Mouse (Mus musculus): ENCODE measurements at regions not wholly inside any gene's neighbourhood (a gene's known extent, or its start where the extent isn't known, plus 50 kb on each side); places are given as distances from the start of the nearest gene placed in this dataset.

GRCm38 (mm10) chr17:64984276-64985011, 148.6 kb upstream of the 4930583I09Rik start:
- DNase-seq (ENCODE audit: low spot score): no peak
- no peaks in the 10 kb centered on the region for H3K27me3 ChIP-seq (ENCODE audit: insufficient read depth, low read length)
- no peak for TF ChIP-seq CTCF (IDR thresholded peaks at IDR 0.05; ENCODE audit: low read depth)
- no peaks in the 10 kb centered on the region for H3K4me1 ChIP-seq (replicated peaks; ENCODE audit: insufficient read depth, low read length)
- H3K4me3 ChIP-seq (replicated peaks; ENCODE audit: low read depth, low read length): no peak overlapping the region
- no peaks in the 10 kb centered on the region for H3K9me3 ChIP-seq (replicated peaks; ENCODE audit: low read length)
- ATAC-seq (replicated peaks; ENCODE audit: low FRiP score, low read depth): no peak
- H3K27ac ChIP-seq: no peak overlapping the region
- H3K9ac ChIP-seq (ENCODE audit: low read depth, low read length): no peak overlapping the region
- H3K36me3 ChIP-seq (ENCODE audit: insufficient read depth, low read length): no peaks in the 10 kb centered on the region
- no peak overlapping the region for H3K4me2 ChIP-seq (ENCODE audit: low read length)
- 60% methylated on average over 14 of the region's 14 CpGs for whole genome bisulfite sequencing

GRCm38 (mm10) chr17:64983480-64983879, 147.6 kb upstream of the 4930583I09Rik start:
- DNase-seq (ENCODE audit: low spot score) (peak; percentile 18), ATAC-seq (replicated peaks; ENCODE audit: low FRiP score, low read depth) (no peak)
- Histone ChIP-seq H3K27ac (no peak overlapping the region), H3K27me3 (ENCODE audit: insufficient read depth, low read length) (no peaks in the 10 kb centered on the region), H3K9me3 (replicated peaks; ENCODE audit: low read length) (no peaks in the 10 kb centered on the region), H3K36me3 (ENCODE audit: insufficient read depth, low read length) (no peaks in the 10 kb centered on the region), H3K4me3 (replicated peaks; ENCODE audit: low read depth, low read length) (no peak overlapping the region), H3K4me1 (replicated peaks; ENCODE audit: insufficient read depth, low read length) (no peaks in the 10 kb centered on the region), H3K4me2 (ENCODE audit: low read length) (no peak overlapping the region), H3K9ac (ENCODE audit: low read depth, low read length) (no peak overlapping the region)
- 70% methylated on average over 2 of the region's 2 CpGs for WGBS
- TF ChIP-seq CTCF (IDR thresholded peaks at IDR 0.05; ENCODE audit: low read depth): no peak

- Histone ChIP-seq H3K9me3 (replicated peaks; ENCODE audit: low read length) (no peaks in the 10 kb centered on the region), H3K4me1 (replicated peaks; ENCODE audit: insufficient read depth, low read length) (no peaks in the 10 kb centered on the region), H3K36me3 (ENCODE audit: insufficient read depth, low read length) (no peaks in the 10 kb centered on the region), H3K4me3 (replicated peaks; ENCODE audit: low read depth, low read length) (no peak overlapping the region), H3K9ac (ENCODE audit: low read depth, low read length) (no peak overlapping the region), H3K27me3 (ENCODE audit: insufficient read depth, low read length) (no peaks in the 10 kb centered on the region), H3K4me2 (ENCODE audit: low read length) (no peak overlapping the region), H3K27ac (no peak overlapping the region)
- no peak for DNase-seq (ENCODE audit: low spot score)
- no peak for TF ChIP-seq CTCF (IDR thresholded peaks at IDR 0.05; ENCODE audit: low read depth)
- ATAC-seq (replicated peaks; ENCODE audit: low FRiP score, low read depth): no peak
- 78% methylated on average over 4 of the region's 4 CpGs for WGBS
These were observed 128.3 kb upstream of the 4930583I09Rik start for GRCm38 (mm10) chr17:64964153-64964552.

GRCm38 (mm10) chr17:64961887-64962286, 126.0 kb upstream of the 4930583I09Rik start:
- 52% methylated on average over 2 of the region's 2 CpGs for WGBS
- no peak overlapping the region for H3K4me3 ChIP-seq (replicated peaks; ENCODE audit: low read depth, low read length)
- DNase-seq (ENCODE audit: low spot score): no peak

GRCm38 (mm10) chr17:64957495-64957894, 121.6 kb upstream of the 4930583I09Rik start:
- DNase-seq (ENCODE audit: low spot score): no peak
- Histone ChIP-seq H3K27ac (no peak overlapping the region), H3K4me3 (replicated peaks; ENCODE audit: low read depth, low read length) (no peak overlapping the region), H3K36me3 (ENCODE audit: insufficient read depth, low read length) (no peaks in the 10 kb centered on the region), H3K9me3 (replicated peaks; ENCODE audit: low read length) (no peaks in the 10 kb centered on the region), H3K27me3 (ENCODE audit: insufficient read depth, low read length) (no peaks in the 10 kb centered on the region), H3K4me2 (ENCODE audit: low read length) (no peak overlapping the region), H3K4me1 (replicated peaks; ENCODE audit: insufficient read depth, low read length) (no peaks in the 10 kb centered on the region), H3K9ac (ENCODE audit: low read depth, low read length) (no peak overlapping the region)
- TF ChIP-seq CTCF (IDR thresholded peaks at IDR 0.05; ENCODE audit: low read depth): no peak
- ATAC-seq (replicated peaks; ENCODE audit: low FRiP score, low read depth): no peak
- 74% methylated on average over 9 of the region's 9 CpGs for WGBS

More at GRCm38 (mm10) chr17:64961887-64962286, 126.0 kb upstream of the 4930583I09Rik start:
- no peaks in the 10 kb centered on the region for H3K27me3 ChIP-seq (ENCODE audit: insufficient read depth, low read length)
- ATAC-seq (replicated peaks; ENCODE audit: low FRiP score, low read depth): no peak
- no peaks in the 10 kb centered on the region for H3K36me3 ChIP-seq (ENCODE audit: insufficient read depth, low read length)
- no peak overlapping the region for H3K4me2 ChIP-seq (ENCODE audit: low read length)
- no peak for TF ChIP-seq CTCF (IDR thresholded peaks at IDR 0.05; ENCODE audit: low read depth)
- no peak overlapping the region for H3K9ac ChIP-seq (ENCODE audit: low read depth, low read length)
- no peaks in the 10 kb centered on the region for H3K4me1 ChIP-seq (replicated peaks; ENCODE audit: insufficient read depth, low read length)
- H3K9me3 ChIP-seq (replicated peaks; ENCODE audit: low read length): no peaks in the 10 kb centered on the region
- no peak overlapping the region for H3K27ac ChIP-seq

- Histone ChIP-seq H3K9ac (ENCODE audit: low read depth, low read length) (no peak overlapping the region), H3K4me1 (replicated peaks; ENCODE audit: insufficient read depth, low read length) (no peaks in the 10 kb centered on the region), H3K4me3 (replicated peaks; ENCODE audit: low read depth, low read length) (no peak overlapping the region), H3K4me2 (ENCODE audit: low read length) (no peak overlapping the region), H3K36me3 (ENCODE audit: insufficient read depth, low read length) (no peaks in the 10 kb centered on the region), H3K9me3 (replicated peaks; ENCODE audit: low read length) (no peaks in the 10 kb centered on the region), H3K27me3 (ENCODE audit: insufficient read depth, low read length) (no peaks in the 10 kb centered on the region), H3K27ac (no peak overlapping the region)
- TF ChIP-seq CTCF (IDR thresholded peaks at IDR 0.05; ENCODE audit: low read depth): no peak
- ATAC-seq (replicated peaks; ENCODE audit: low FRiP score, low read depth): no peak
- WGBS: 83% methylated on average over 7 of the region's 7 CpGs
- no peak for DNase-seq (ENCODE audit: low spot score)
These were observed 120.6 kb upstream of the 4930583I09Rik start for GRCm38 (mm10) chr17:64956506-64956905.

- no peak for TF ChIP-seq CTCF (IDR thresholded peaks at IDR 0.05; ENCODE audit: low read depth)
- Histone ChIP-seq H3K36me3 (ENCODE audit: insufficient read depth, low read length) (no peaks in the 10 kb centered on the region), H3K27me3 (ENCODE audit: insufficient read depth, low read length) (no peaks in the 10 kb centered on the region), H3K9ac (ENCODE audit: low read depth, low read length) (no peak overlapping the region), H3K4me2 (ENCODE audit: low read length) (no peak overlapping the region), H3K27ac (no peak overlapping the region), H3K9me3 (replicated peaks; ENCODE audit: low read length) (no peaks in the 10 kb centered on the region), H3K4me3 (replicated peaks; ENCODE audit: low read depth, low read length) (no peak overlapping the region), H3K4me1 (replicated peaks; ENCODE audit: insufficient read depth, low read length) (no peaks in the 10 kb centered on the region)
- ATAC-seq (replicated peaks; ENCODE audit: low FRiP score, low read depth) (no peak), DNase-seq (ENCODE audit: low spot score) (no peak)
- 82% methylated on average over 7 of the region's 7 CpGs for WGBS
These were observed 117.4 kb upstream of the 4930583I09Rik start for GRCm38 (mm10) chr17:64953275-64953674.

Measured in kidney, postnatal 0 days (tissue).